Mouse (Mus musculus): ENCODE results near the gene Dgkg. TPM values are rescaled to one million over a fixed set of nuclear protein-coding genes. Genes with fewer than 3 reads are reported as not detected.

Gene Dgkg
- polyA plus RNA-seq, 1 experiment: 1.0 TPM

DNA sequence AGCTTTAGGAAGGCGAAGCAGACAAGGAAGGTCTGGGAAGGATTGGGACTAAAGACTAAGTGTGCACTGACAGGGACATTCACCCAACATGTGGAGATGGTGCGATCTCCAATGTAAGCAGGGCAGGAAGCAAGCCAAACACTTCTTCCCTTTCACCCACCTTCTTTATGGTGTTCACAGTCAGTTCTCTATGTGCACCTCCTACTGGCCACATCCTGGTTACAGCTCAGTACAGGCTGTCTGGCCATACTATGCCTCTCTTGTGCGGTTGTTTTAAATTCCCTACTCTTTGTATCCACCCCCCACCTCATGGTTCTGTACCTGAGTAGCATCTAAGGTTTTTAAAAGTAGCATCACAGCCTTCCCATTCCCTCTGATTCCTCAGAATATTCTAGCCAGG is 71.5 kb downstream of the Dgkg start:
- H3K4me1 ChIP-seq (ENCODE audit: control insufficient read depth, insufficient read depth, low read length): no peaks in the 10 kb centered on the region
- 91% methylated on average over 3 of the region's 3 CpGs for WGBS
- no peak overlapping the region for H3K4me3 ChIP-seq (replicated peaks; ENCODE audit: extremely low read depth, low read depth, low read length)
- no peak for DNase-seq
- TF ChIP-seq POLR2A (IDR thresholded peaks at IDR 0.05; ENCODE audit: borderline replicate concordance, extremely low read depth, low read depth, low read length) (no peak), CTCF (IDR thresholded peaks at IDR 0.05; ENCODE audit: insufficient read depth, low read length) (no peak)

DNA sequence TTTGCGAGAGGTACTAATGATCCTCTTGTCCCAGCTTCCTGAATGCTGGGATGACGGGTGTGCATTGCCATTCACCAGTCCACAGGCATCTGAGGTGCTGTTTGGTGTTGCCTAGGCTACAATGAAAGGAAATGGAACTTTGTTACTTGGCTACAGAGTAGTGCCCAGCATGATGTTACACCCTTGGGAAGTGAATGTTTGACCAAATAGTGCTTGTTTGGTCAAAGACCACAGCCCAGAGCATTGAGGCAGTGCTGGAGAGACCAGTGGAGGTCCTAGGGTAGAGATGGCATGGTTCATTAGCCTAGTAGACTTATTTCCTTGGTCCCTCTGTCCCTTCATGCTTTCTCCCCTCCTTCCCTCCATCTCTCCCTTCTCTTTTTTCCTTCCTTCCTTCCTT is 73.6 kb downstream of the Dgkg start:
- no peak for DNase-seq
- 49% methylated on average over 2 of the region's 2 CpGs for WGBS
- Histone ChIP-seq H3K4me3 (replicated peaks; ENCODE audit: extremely low read depth, low read depth, low read length) (no peak overlapping the region), H3K4me1 (ENCODE audit: control insufficient read depth, insufficient read depth, low read length) (no peaks in the 10 kb centered on the region)
- no peak for TF ChIP-seq POLR2A (IDR thresholded peaks at IDR 0.05; ENCODE audit: borderline replicate concordance, extremely low read depth, low read depth, low read length)
- TF ChIP-seq CTCF (IDR thresholded peaks at IDR 0.05; ENCODE audit: insufficient read depth, low read length): no peak

DNA sequence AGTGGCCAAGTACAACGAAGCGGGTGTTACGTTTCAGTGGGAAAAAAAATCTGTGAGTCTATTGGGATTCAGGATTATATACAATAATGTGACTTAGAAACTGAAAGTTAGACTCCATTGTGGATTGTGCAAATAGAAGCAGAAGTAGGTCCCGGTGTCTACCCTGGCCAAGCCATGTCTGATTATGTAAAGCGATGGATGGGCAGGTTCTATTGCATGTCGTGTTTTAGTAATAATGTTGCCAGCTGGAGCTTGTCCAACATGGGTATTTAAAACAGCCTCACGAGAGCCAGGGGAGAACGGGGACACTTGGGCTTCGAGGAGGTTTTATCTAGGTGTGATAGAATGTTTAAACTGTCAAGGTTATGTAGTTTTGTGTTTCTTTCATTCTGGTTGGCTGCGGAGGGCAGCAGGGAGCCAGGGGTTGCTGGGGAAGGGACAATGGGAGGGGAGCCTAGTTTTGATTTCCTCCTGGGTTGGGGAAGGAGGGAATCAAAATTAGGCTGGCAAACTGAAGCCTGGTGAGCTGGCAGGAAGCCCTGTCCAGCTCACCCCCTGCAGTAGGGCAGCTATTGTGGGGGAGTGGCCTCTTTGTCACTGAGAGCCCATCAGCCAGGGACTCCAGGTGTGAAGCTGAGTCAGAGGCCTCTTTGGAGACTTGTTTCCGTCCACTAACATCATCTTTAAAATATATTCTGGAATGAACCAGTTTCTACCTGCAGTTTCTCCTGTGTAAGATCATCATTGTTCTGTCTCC is 74.7 kb downstream of the Dgkg start:
- Histone ChIP-seq H3K4me3 (replicated peaks; ENCODE audit: extremely low read depth, low read depth, low read length) (no peak overlapping the region), H3K4me1 (ENCODE audit: control insufficient read depth, insufficient read depth, low read length) (no peaks in the 10 kb centered on the region)
- no peak for DNase-seq
- no peak for TF ChIP-seq CTCF (IDR thresholded peaks at IDR 0.05; ENCODE audit: insufficient read depth, low read length)
- TF ChIP-seq POLR2A (IDR thresholded peaks at IDR 0.05; ENCODE audit: borderline replicate concordance, extremely low read depth, low read depth, low read length): no peak
- WGBS: 40% methylated on average over 11 of the region's 11 CpGs

DNA sequence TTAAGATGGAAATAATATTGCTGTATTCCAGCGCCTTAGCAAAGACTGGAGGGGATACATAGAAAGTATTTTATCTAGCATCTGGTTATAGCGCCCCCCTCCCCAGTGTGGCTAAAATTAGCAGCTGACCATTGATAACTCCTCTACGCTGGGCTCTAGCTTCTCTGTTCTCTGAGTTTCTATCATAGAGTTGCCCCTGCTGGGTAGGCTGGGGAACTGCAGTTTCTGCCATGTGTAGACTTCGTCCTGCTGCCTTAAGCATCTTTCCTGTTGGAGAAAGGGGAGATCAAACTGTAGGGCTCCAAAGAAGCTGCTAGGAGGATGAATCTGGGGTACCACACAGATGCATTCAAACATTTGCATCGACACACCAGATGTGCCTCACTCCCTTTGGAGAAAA is 76.9 kb downstream of the Dgkg start:
- Histone ChIP-seq H3K4me3 (replicated peaks; ENCODE audit: extremely low read depth, low read depth, low read length) (no peak overlapping the region), H3K4me1 (ENCODE audit: control insufficient read depth, insufficient read depth, low read length) (no peaks in the 10 kb centered on the region)
- no peak for DNase-seq
- TF ChIP-seq POLR2A (IDR thresholded peaks at IDR 0.05; ENCODE audit: borderline replicate concordance, extremely low read depth, low read depth, low read length): no peak
- peak; percentile 27; the same call in 1 of the 2 replicates for TF ChIP-seq CTCF (IDR thresholded peaks at IDR 0.05; ENCODE audit: insufficient read depth, low read length)
- WGBS: 46% methylated on average over 5 of the region's 5 CpGs

DNA sequence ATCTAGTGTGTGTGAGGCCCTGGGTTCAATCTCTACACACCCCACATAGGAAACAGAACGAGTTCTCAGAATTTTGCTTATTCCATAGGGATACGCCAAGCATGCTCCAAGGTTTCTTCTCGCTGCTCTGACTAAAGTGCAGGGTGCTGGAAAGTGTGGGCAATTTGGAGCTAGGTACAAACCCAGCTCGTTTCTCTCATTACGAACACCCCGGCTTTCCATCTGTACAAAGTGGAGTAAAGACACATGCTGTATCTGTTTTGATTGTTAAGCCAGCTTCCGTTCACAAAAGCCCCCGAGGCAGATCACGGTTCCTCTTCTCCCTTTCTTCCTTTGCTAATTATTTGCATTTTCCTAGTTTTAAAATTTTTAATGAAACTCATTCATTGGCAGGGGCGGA is 78.1 kb downstream of the Dgkg start:
- DNase-seq: no peak
- WGBS: 89% methylated on average over 10 of the region's 10 CpGs
- H3K4me1 ChIP-seq (ENCODE audit: control insufficient read depth, insufficient read depth, low read length): no peaks in the 10 kb centered on the region
- TF ChIP-seq CTCF (IDR thresholded peaks at IDR 0.05; ENCODE audit: insufficient read depth, low read length): no peak
- TF ChIP-seq POLR2A (IDR thresholded peaks at IDR 0.05; ENCODE audit: borderline replicate concordance, extremely low read depth, low read depth, low read length): no peak
- H3K4me3 ChIP-seq (replicated peaks; ENCODE audit: extremely low read depth, low read depth, low read length): no peak overlapping the region

DNA sequence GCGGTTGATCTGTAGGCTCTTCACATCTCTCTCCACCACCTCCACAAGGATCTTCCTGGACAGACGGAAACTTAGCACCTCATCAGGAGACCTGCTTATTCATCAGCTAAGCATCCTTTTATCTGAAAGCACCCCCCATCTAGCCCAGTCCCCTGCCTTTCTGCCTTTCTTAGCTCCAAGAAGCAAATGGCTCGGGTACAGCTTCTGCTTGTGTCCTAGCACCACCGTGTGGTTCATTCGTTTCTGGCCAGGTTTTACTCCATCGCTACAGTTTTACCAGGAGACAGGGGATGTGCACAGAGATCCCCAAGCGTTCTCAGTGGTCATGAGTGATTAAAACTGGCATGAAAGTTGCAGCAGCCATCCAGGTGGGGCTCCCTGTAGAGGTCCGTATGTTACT is 79.4 kb downstream of the Dgkg start:
- Histone ChIP-seq H3K4me1 (ENCODE audit: control insufficient read depth, insufficient read depth, low read length) (no peaks in the 10 kb centered on the region), H3K4me3 (replicated peaks; ENCODE audit: extremely low read depth, low read depth, low read length) (no peak overlapping the region)
- 48% methylated on average over 8 of the region's 8 CpGs for WGBS
- DNase-seq: no peak
- TF ChIP-seq CTCF (IDR thresholded peaks at IDR 0.05; ENCODE audit: insufficient read depth, low read length) (0 out of 2 replicates have a peak, but pooled peaks have one; percentile 16), POLR2A (IDR thresholded peaks at IDR 0.05; ENCODE audit: borderline replicate concordance, extremely low read depth, low read depth, low read length) (no peak)

DNA sequence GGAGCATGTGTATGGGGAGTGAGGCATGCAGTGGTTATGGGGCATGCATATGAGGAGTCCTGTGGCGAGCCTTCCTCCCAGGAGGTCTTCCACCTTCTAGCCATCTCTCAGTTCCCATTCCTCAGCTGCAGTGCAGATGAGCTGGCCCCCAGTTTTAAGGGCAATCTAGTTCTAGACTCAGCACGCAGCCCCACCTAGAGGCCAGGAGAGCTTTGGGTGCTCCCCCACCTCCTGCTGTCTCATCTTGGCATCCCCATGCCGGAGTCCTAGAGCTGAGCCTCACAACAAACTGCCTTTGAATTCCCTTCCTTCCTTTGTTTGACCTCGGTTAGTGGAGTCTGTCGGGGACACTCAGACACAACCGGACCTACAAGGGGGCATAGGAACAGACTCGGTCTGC is 82.9 kb downstream of the Dgkg start:
- TF ChIP-seq POLR2A (IDR thresholded peaks at IDR 0.05; ENCODE audit: borderline replicate concordance, extremely low read depth, low read depth, low read length) (no peak), CTCF (IDR thresholded peaks at IDR 0.05; ENCODE audit: insufficient read depth, low read length) (no peak)
- no peak for DNase-seq
- no peaks in the 10 kb centered on the region for H3K4me1 ChIP-seq (ENCODE audit: control insufficient read depth, insufficient read depth, low read length)
- 43% methylated on average over 7 of the region's 7 CpGs for WGBS
- no peak overlapping the region for H3K4me3 ChIP-seq (replicated peaks; ENCODE audit: extremely low read depth, low read depth, low read length)

DNA sequence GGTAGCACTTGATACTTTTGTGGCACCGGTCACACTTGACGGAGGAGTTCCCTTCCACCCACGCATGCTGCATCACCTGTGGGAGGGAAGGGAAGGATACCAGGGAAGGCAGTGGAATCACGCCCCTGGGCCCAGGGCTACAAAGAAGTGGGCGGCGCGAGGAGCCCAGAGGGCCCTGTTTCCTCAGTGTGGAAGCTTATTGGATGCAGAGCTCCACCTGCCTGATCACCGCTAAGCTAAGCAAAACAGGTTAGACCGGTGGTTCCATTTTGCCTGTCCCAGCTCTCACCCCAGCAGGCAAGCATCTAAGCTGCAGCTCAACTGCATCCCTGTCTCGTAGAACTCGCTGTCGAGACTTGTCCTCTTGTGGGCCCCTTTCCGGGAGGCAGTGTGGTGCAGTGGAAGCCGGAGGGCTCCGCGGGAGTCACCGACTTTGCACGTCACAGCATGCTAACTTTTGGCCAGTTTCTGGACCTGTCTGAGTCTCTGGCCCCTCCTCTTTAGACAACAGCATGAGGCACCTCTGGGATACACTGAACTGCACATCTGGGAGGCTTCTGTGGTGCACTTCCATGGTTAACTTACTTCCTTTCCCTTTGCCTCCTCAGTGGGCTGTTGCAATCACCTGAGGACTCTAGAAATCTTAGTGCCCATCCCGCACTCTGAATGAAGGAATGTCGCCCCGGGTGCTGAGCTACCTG is 84.2 kb downstream of the Dgkg start:
- Histone ChIP-seq H3K4me3 (replicated peaks; ENCODE audit: extremely low read depth, low read depth, low read length) (no peak overlapping the region), H3K4me1 (ENCODE audit: control insufficient read depth, insufficient read depth, low read length) (no peaks in the 10 kb centered on the region)
- WGBS: 43% methylated on average over 21 of the region's 21 CpGs
- DNase-seq: no peak
- no peak for TF ChIP-seq CTCF (IDR thresholded peaks at IDR 0.05; ENCODE audit: insufficient read depth, low read length)
- no peak for TF ChIP-seq POLR2A (IDR thresholded peaks at IDR 0.05; ENCODE audit: borderline replicate concordance, extremely low read depth, low read depth, low read length)

DNA sequence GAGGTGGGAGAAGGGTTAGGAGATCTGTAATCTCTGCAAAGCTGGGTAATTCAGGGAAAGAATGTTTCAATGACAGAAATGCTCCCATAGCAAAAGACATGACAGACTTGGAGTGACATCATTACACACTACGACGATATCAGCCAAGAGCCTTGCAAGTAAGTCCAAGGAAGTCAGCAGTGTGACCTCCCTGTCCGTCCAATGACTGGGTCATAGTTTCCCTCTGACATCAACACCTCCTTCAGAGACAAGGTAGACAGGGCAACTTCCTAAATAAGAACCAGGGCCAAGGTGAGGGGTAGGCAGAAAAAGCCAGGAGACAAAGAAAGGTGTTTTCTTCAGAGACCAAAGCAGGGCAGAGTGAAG is 92.1 kb downstream of the Dgkg start:
- 59% methylated on average over 3 of the region's 3 CpGs for WGBS
- Histone ChIP-seq H3K4me3 (replicated peaks; ENCODE audit: extremely low read depth, low read depth, low read length) (no peak overlapping the region), H3K4me1 (ENCODE audit: control insufficient read depth, insufficient read depth, low read length) (no peaks in the 10 kb centered on the region)
- TF ChIP-seq CTCF (IDR thresholded peaks at IDR 0.05; ENCODE audit: insufficient read depth, low read length) (no peak), POLR2A (IDR thresholded peaks at IDR 0.05; ENCODE audit: borderline replicate concordance, extremely low read depth, low read depth, low read length) (no peak)
- no peak for DNase-seq

Measured in lung, adult 2 months (tissue).